Mouse (Mus musculus) left cerebral cortex, postnatal 14 days (tissue): ENCODE data around the gene Chst8. TPM values are rescaled to one million over a fixed set of nuclear protein-coding genes. Genes with fewer than 3 reads are reported as not detected.

Experiments
- DNase-seq, 2 experiments: peaks; one replicate each; pipeline ENCODE4 v3.0.0; 2021 to 2022; ENCODE audit warnings: low spot score in 2 of 2, mixed read lengths in 1 of 2
- intact Hi-C: fragments of 180-260 bp; cut with DNase I; formaldehyde crosslinking; loops from one replicate; pipeline ENCODE4 v1.15.1; 2025
- total RNA-seq, 2 experiments: library from RNA; stranded (reverse); gene quantifications; 2 replicates each; pipeline ENCODE4 v1.2.3; 2021

Chst8 gene
- total RNA-seq, 2 experiments from 2014 or later, result 16.5 to 24.5 TPM

DNA sequence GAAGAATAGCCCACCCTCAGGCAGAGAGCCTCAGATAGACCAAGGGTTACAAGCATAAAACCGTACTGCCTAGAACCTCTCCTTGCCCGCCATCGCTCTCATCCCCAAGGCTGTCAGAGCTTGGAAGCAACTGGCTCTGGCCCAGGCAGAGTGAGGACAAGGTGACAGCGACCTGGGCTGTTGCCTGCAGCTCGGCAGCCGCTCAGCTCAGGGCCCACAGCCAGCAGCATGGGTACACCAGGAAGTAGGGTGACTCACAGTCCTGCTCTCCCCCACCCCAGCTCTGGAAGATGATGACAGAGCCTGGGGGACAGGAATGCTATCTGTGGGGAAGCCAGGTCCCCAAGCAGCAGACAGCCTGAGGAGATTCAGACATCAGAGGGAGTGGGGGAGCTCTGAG, 6.2 kb downstream of the Chst8 start:
- intact Hi-C loops, result no loop called here
- DNase-seq, result peak; percentile 56 to 63

DNA sequence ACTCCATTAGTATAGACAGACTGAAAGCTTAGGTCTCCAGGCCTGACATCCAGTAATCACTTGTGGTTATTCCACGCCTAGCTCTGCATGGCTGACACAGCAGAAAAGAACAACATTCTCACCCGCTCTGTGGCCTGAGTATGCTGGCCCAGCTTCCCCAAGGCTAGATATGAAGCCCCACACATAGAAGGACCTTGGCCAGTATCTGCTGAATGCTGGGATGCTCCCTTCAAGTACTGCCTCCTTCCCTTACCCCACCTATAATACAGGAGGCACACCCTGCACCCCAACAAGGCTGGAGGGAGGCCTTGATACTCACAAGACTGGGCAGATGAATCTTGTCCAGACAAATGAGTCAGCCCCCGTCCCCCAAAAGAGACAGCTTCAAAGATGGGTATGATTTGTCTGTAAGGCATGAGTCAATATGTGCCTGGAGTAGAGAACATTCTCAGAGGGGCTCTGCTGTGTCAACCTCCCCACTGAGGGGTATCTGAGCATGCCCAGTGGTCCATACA, 6.8 kb downstream of the Chst8 start:
- intact Hi-C loops, result no loop called here
- no peak for DNase-seq

DNA sequence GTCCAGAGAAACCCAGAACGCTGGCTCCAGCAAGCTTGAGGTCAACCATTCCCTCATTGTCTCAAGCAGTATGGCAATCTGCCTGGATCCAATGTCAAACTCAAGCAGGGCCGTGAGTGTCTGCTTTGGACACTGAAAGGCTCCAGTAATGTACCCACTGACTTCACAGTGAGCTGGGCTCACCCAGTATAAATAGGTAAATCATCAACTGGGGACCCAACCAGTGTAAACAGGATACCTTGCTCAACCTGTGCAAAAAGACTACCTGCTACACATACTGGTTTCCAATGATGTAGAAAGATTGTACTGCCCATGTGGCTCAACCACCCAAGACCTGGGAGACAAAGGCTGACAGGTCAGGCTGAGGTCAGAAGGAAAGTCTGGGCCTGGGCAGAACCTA, 7.5 kb downstream of the Chst8 start:
- intact Hi-C loops, result no loop called here
- no peak for DNase-seq

DNA sequence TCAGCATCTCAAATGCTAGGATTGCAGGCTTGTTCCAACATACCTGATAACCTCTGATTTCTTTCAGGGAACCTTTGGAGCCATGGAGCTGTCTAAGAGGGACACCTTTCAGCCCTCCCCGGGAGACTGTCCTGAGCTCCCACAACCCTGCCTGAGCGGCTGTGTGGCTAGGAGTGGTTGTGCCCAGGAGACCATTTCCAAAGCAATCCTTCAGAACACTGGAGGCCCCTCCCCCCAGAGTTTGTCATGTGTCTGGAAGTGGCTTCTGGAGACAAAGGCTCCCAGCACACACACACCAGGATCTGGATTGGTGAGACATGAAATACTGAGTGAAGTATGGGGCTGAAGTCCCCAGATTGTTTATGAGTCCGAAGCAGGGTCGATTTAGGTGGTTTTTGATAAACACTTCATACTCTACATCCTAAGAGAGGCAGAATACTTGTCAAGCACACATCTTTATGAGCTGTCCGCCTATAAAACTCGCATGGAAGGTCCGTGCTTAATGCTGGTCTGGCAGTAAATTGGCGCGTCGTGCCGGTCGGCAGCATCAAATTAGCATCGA, 12.5 kb downstream of the Chst8 start:
- intact Hi-C loops, result no loop called here
- no peak for DNase-seq

DNA sequence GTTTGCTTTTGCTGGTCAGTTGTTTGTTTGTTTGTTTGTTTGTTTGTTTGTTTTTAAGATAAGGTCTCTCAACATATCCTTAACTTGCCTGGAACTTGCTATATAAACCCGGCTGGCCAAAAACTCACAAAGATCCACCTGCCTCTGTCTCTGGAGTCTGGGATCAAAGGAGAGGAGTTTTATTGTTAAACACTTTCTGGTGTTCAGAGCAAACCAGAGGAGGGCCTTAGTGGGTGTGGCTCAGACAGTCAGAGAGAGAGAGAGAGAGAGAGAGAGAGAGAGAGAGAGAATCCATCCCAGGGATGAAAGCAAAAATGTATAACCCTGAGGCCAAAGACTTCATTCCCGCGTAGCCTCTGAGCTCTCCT, 13.1 kb downstream of the Chst8 start:
- intact Hi-C loops, result no loop called here
- no peak for DNase-seq

DNA sequence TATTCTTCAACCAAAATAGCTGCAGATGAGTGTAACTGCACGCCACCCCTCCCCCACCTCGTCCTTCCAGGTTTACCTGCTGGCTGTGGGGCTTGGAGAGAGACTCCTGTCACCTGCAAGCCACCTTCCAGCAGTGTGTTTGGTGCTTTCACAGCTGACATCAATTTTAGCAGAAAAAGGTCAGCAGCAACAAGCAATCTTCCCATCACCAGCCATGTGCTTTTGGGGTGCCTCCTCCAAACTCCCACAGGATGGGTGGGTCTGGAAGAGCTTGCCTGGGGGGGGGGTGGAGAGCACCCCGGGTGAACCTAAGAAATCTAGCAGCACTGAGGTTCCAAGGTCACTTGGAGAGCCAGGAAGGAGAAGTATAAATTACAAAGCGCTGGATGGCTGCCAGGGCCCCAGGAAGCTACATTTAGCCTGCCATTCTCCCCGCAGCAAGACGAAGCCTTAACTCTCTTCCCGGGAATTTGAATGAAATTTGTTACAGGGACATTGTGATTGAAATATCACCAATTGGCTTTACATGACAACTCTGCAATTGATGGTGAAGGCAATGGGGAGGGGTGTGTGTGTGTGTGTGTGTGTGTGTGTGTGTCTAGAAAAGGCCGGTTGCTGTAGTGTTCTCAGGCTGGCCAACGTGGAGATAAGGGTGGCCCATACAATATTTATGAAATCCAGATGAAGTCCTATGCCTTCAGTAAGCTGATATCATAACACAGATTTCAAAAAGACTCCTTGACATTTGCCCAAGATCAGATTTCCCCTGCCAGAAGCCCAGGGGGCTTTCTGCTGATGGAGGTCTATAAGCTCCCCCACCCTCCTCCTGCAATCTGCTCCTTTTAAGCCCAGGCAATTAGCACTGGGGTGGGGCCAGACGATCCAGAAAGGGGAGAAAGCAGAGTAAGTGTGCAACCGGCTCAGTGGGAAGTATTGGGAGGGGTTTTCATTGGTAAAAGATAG, 13.8 kb downstream of the Chst8 start:
- intact Hi-C loops, result no loop called here
- peak in 1 of 2 experiments; percentile 33 for DNase-seq

DNA sequence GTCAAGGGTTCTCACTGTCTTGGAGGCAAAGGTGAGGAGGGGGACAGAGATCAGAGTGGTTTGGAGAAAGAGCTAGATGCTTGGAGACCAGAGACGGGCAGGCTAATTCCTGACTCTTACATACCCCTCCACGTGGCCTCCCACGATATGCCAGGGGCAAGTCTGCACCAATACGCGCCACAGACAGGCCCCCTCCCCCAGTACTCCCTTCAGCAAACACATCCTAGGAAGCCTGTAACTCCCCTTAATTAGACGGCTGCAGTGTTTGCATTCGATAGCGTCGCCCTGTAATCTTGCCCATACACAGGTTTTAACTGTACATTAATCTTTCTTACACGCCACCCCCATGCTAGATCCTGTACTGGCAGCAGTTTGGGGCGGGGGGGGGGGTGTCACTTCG, 14.5 kb downstream of the Chst8 start:
- no peak for DNase-seq
- intact Hi-C loops, result no loop called here

DNA sequence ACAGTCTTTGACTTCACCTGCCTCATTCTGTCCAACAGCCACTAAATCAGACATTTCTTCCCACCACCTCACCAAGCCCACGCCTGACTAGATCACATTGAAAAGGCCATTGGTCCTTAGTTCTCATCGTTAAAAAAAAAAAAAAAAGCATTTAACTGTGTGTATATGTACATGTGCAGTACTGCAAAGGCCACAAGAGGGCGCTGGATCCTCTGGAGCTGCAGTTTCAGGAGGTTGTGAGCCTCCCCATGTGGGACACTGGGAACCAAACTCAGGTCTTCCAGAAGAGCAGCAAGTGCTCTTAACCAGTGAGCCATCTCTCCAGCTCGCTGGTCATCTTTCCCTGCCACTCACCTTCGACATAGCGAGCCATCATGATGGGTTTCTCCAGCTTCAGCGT, 22.1 kb downstream of the Chst8 start:
- DNase-seq, result no peak
- intact Hi-C loops, result no loop called here

DNA sequence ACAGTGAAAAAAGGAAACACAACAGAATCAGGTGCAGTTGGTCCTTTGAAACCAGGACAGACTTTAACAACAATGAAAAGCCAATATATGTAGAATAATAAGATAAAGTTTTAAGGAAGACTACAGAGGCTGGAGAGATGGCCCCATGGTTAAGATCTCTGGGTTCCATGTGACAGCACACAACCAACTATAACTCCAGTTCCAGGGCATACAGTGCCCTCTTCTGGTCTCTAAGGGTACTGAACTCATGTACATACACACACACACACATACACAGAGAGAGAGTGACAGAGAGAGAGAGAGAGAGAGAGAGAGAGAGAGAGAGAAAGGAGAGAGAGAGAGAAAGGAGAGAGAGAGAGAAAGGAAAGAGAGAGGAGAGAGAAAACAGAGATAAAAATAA, 25.3 kb downstream of the Chst8 start:
- intact Hi-C loops, result no loop called here

DNA sequence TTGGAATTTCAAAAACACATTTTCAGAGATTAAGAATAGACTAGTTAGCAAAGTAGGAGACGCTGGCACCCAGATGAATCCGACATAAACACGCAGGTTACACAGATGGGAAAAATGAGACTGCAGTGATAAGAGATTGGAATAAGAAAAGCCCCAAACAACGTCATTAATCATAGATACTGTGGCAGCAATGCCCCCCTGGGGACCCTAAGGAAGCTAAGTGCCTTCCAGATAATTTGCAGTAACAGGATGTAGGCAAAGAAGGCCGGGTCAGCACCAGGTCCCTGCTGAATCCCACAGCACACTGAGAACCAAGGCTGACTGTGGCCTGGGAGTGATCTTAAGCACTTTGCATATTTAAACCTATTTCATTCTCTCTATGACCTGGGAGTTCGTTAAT, 27.5 kb downstream of the Chst8 start:
- intact Hi-C loops, result no loop called here
- DNase-seq, result no peak

More for the DNA sequence above, 25.3 kb downstream of the Chst8 start:
- DNase-seq, result no peak

DNA sequence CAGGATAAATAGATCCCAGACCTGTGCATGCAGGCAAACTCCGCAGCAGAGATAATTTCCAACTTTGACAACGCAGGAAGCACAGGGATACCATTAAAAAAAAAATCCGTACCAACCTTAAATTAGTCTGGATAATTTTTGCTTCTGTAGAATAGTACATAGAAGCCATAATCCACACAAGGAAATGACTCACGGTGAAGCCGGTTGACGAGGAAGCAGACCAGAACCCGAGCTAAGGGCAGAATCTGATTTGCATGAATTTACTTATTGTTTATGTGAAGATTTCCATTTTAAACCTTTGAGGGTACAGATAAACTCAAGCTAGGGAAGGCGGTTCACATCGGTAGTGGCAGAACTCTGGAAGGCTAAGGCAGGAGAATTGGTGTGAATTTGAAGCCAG, 28.0 kb downstream of the Chst8 start:
- intact Hi-C loops, result no loop called here
- DNase-seq, result no peak

DNA sequence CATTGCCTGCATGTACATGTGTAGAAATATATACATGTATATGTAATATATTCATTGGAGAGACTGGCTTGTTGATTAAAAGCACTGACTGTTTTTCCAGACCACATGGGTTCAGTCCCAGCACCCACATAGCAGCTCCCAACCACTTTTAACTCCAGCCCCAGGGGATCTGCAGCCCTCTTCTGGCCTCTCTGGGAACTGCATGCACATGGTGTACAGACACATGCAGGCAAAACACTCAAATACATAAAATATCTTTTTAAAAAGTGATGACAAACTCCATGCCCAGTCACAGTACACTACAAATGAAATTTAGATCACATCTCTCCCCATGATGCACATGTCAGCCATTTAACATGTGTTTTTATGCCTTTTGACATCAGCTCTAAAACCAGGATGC, 30.5 kb downstream of the Chst8 start:
- DNase-seq, result no peak
- intact Hi-C loops, result no loop called here

DNA sequence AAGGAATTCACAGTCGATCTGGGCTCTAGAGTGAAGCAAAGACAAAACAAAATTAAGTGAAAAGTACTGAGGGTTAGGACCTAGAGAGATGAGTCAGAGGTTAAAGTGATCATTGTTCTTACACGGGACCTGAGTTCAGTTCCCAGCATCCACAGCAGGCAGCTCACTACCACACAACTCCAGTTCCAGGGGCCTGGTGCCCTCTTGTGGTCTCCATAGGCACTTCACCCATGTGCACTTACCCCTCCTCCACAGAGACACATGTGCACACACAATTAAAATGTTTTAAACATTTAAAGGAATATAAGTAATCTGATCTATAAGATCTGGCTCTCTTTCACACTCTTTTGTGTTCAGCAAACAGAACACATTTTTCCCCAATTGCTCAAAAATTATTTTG, 31.3 kb downstream of the Chst8 start:
- no peak for DNase-seq
- intact Hi-C loops, result no loop called here

DNA sequence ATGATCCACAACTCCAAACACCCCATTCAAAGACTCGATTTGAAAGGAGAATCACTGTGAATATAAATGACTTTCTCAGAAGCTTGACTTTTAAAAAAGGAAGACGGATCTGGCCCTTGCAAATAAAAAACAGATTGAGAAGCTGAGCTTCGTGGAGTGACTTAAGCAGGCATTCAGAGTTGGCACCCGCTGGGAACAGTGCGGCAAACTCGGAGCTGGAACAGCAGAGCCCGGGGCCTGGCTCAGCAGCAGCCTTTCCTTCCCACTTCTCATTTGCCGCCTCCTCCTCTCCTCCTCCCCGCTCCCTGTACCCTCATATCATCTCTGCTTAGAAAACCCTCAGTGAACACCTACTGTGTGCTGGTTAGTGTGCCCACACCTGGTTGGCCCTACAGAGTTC, 34.1 kb downstream of the Chst8 start:
- intact Hi-C loops, result loop anchor here (2.0 kb wide), 1 partner anchor 78 kb away; no protein-coding TSS in a partner anchor
- DNase-seq, result peak; percentile 75 to 78

DNA sequence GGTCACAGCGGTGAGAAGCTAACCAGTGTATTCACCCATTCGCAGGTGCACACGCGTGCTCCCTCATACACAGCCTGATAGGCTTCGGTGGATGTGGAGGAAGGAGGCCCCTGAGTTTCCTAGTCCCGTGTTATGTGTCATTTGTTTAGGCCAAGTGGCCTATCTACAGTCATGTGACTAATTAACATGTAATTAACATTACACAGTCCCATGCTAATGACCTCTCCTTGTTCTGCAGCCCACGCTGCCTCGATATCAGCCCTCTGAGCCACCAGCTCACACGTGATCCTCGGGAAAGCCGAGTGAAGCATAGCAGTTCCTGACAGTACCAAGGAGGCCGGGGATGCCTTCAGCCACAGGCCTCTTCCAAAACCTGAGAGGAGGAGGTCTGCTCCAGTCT, 36.9 kb downstream of the Chst8 start:
- DNase-seq, result no peak
- intact Hi-C loops, result no loop called here

DNA sequence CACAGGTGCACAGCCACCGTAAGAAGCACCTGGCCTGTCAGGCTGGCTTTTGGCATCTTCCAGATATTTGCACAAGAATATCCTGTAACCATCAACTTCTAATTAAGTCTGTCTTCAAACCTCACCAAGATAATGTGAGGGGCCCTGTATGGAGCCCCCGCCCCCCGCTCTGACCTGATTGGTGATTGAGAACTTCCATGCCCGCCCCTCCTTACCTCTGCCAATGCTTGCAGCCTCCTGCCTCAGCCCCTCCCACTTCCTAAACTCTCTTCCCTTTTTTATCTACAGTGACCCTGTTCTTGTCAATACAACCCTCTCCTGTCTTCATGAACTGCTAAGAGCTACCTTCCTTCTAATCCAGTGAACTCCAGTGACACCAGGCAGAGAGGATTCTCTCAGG, 37.6 kb downstream of the Chst8 start:
- DNase-seq, result no peak
- intact Hi-C loops, result no loop called here

DNA sequence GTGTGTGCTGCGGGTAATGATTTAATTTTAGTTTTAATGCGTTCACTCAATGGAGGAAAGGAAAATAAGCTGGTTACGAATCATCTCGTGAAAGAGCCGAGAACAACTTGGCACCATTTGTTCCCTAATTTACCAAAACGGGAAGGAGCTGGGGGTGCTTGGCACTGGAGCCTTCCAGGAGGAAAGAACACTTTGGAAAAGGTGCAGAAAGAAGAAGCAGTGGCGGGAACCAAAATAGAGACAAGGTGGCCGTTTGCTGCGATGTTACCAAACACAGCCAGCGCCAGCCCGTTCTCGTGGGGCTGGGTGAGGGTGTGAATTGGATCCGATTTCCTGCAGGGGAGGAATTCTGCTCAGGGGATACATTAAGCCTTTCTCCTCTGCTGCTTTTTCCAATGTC, 38.5 kb downstream of the Chst8 start:
- intact Hi-C loops, result no loop called here
- DNase-seq, result peak; percentile 40 to 55

DNA sequence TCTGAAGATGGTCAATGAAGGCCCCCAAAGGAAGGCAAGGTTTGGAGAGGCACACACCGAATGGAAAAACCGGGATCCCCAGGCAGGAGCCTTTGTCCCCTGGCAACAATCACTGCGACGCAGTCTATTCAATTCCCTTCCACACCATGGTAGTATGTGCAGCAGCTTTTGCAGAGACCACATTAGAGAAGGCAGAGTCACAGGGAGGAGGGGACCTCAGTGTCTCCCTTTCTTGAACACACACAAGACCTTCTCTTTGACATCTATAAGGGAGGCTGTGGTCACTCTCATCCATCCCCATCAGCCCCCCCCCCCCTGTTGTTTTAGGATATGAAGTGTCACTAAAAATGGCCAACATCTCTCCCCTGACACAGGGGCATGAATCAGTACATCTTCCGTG, 39.2 kb downstream of the Chst8 start:
- intact Hi-C loops, result no loop called here
- DNase-seq, result no peak

DNA sequence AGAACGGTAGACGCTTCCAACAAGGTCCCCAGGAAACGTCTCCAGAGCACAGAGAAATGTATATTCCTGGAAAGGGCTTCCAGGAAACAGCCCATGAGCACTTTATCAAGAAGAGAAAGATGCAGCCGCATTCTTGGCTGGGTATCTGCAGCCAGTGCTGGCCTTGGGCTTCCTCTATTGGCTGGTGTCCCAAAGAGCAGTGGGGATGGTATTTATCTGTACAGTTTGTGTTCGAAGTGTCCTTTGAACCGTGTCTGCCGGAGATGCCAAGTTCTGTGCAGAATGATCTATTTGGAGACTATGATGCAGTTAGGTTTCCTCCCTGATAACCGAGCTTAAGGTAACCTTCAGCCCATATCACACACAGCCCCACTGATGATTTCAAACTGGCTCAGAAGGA, 43.0 kb downstream of the Chst8 start:
- intact Hi-C loops, result no loop called here
- no peak for DNase-seq

DNA sequence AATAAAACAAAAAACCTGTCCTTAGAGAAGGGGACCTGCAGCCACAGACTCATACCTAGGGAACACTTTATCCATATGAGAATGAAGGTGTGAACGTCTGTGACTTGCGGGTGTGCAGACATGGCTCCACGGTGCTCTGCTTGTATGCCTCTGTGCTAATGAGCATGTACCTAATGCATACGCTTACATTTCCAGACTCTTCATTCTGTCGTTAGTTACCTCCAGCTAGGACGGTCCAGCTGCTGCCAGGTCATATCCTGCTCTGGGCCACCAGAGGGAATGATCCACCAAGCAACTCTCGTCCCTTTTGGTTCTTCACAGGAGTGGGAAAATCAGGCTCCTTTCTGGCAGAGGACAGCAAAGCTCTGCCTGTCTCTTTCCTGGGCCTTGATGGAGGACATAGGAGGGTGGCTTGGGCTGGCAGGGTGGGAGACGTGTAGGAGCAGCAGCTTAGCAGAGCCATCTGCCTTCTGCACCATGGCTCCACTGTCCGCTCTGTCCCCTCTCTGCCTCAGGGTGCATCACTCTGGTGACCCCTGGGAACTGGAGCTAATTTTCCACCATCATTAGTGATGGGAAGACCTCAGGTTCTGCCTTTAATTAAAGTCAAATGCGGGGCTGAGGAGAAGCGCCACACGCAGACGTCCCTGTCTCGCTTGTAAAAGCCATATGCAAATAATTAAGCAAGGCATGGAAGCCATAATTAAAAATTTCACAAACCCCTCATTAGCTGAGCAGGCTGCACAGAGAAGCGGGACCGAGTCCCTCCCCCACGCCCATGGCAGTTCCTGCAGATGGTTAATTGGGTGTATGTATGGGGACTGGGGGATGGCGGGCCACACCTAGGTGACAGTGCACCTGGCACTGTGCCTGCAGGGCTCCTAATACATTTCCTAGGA, 48.0 kb downstream of the Chst8 start:
- DNase-seq, result no peak
- intact Hi-C loops, result no loop called here
